Mouse (Mus musculus) naive thymus-derived CD4-positive, alpha-beta T cell, adult 2 months (primary cell): ENCODE data around the gene Gfra1.

Source experiments
- DNase-seq: peaks from one replicate; pipeline ENCODE4 v3.0.0-alpha.2; 2011; ENCODE audit warnings: low read depth

Gfra1 gene

GRCm38 (mm10) chr19:58441785-58442184 lies 13.9 kb downstream of the Gfra1 start:
- DNase-seq = no peak

- DNase-seq = no peak
Observed at GRCm38 (mm10) chr19:58441246-58441645, 14.5 kb downstream of the Gfra1 start.

GRCm38 (mm10) chr19:58438762-58439161 lies 16.9 kb downstream of the Gfra1 start:
- no peak for DNase-seq

GRCm38 (mm10) chr19:58437441-58438071 lies 18.2 kb downstream of the Gfra1 start:
- DNase-seq = no peak

GRCm38 (mm10) chr19:58436874-58437273 lies 18.8 kb downstream of the Gfra1 start:
- no peak for DNase-seq

GRCm38 (mm10) chr19:58435877-58436276 lies 19.8 kb downstream of the Gfra1 start:
- no peak for DNase-seq

- no peak for DNase-seq
Observed at GRCm38 (mm10) chr19:58432840-58433239, 22.9 kb downstream of the Gfra1 start.

GRCm38 (mm10) chr19:58428546-58428945 lies 27.2 kb downstream of the Gfra1 start:
- no peak for DNase-seq

GRCm38 (mm10) chr19:58427348-58427747 lies 28.4 kb downstream of the Gfra1 start:
- DNase-seq = no peak

GRCm38 (mm10) chr19:58424928-58425327 lies 30.8 kb downstream of the Gfra1 start:
- no peak for DNase-seq

GRCm38 (mm10) chr19:58424179-58424578 lies 31.5 kb downstream of the Gfra1 start:
- DNase-seq = no peak

GRCm38 (mm10) chr19:58422916-58423493 lies 32.7 kb downstream of the Gfra1 start:
- DNase-seq = no peak

- no peak for DNase-seq
Observed at GRCm38 (mm10) chr19:58419685-58420084, 36.0 kb downstream of the Gfra1 start.

GRCm38 (mm10) chr19:58419278-58419677 lies 36.4 kb downstream of the Gfra1 start:
- no peak for DNase-seq

GRCm38 (mm10) chr19:58415173-58415572 lies 40.5 kb downstream of the Gfra1 start:
- no peak for DNase-seq

GRCm38 (mm10) chr19:58414733-58415132 lies 41.0 kb downstream of the Gfra1 start:
- no peak for DNase-seq

GRCm38 (mm10) chr19:58413290-58413689 lies 42.4 kb downstream of the Gfra1 start:
- peak; percentile 2 for DNase-seq

- DNase-seq = no peak
Observed at GRCm38 (mm10) chr19:58412811-58413210, 42.9 kb downstream of the Gfra1 start.

- DNase-seq = no peak
Observed at GRCm38 (mm10) chr19:58406726-58407125, 49.0 kb downstream of the Gfra1 start.

- no peak for DNase-seq
Observed at GRCm38 (mm10) chr19:58400224-58400623, 55.5 kb downstream of the Gfra1 start.

GRCm38 (mm10) chr19:58399166-58399565 lies 56.5 kb downstream of the Gfra1 start:
- no peak for DNase-seq

GRCm38 (mm10) chr19:58396604-58396984 lies 59.1 kb downstream of the Gfra1 start:
- no peak for DNase-seq

- no peak for DNase-seq
Observed at GRCm38 (mm10) chr19:58395785-58396603, 59.7 kb downstream of the Gfra1 start.
